Mouse (Mus musculus) lung, embryonic 16.5 days (tissue): ENCODE data around the gene Bmpr1a. TPM values are rescaled to one million over a fixed set of nuclear protein-coding genes. Genes with fewer than 3 reads are reported as not detected.

Source experiments
- ATAC-seq: fragments of 200-750 bp; cut with Nextera tagmentation; 2 replicates; pipeline ENCODE4 v1.8.0; 2017; ENCODE audit warnings: low read depth, mild to moderate bottlenecking, moderate library complexity
- H3K27ac ChIP-seq: fragments of 300-500 bp; sonication (generic); 2 replicates; pipeline ENCODE4 v1.5.1; 2014; ENCODE audit warnings: mild to moderate bottlenecking, control low read depth, low read length
- H3K27me3 ChIP-seq: fragments of 300-500 bp; sonication (generic); 2 replicates; pipeline ENCODE4 v1.6.1; 2014; ENCODE audit warnings: low read depth, low read length, mixed read lengths; ENCODE audit not compliant: control insufficient read depth, insufficient read depth
- H3K36me3 ChIP-seq: fragments of 300-500 bp; sonication (generic); 2 replicates; pipeline ENCODE4 v1.6.1; 2014; ENCODE audit warnings: low read length; ENCODE audit not compliant: control insufficient read depth, insufficient read depth
- H3K4me1 ChIP-seq: fragments of 300-500 bp; sonication (generic); replicated peaks from 2 replicates; pipeline ENCODE4 v1.6.1; 2014; ENCODE audit warnings: low read length, mixed read lengths; ENCODE audit not compliant: control insufficient read depth, insufficient read depth
- H3K4me2 ChIP-seq: fragments of 300-500 bp; sonication (generic); 2 replicates; pipeline ENCODE4 v1.6.1; 2014; ENCODE audit warnings: low read depth, low read length, control low read depth
- H3K4me3 ChIP-seq: fragments of 300-500 bp; sonication (generic); 2 replicates; pipeline ENCODE4 v1.5.1; 2014; ENCODE audit warnings: mild to moderate bottlenecking, low read length, control low read depth
- H3K9ac ChIP-seq: fragments of 300-500 bp; sonication (generic); 2 replicates; pipeline ENCODE4 v1.6.1; 2014; ENCODE audit warnings: low read length, control low read depth
- H3K9me3 ChIP-seq: fragments of 300-500 bp; sonication (generic); 2 replicates; pipeline ENCODE4 v1.6.1; 2016; ENCODE audit warnings: low read length; ENCODE audit not compliant: control insufficient read depth
- WGBS: fragments of 180-500 bp; shearing (Covaris S2); extraction: QIAGEN DNeasy Blood & Tissue Kit; methylation state at CpG from one replicate; pipeline ENCODE4 v1.1.7; 2014; 5-methylcytosine and 5-hydroxymethylcytosine counted together
- polyA plus RNA-seq: library from polyadenylated mRNA; unstranded; fragments of >200 nt; fragmentation: Nextera tagmentation; extraction: Ambion mirVana; gene quantifications from 2 replicates; pipeline ENCODE4 v1.2.1, GENCODE M21; 2015

The Bmpr1a gene
- polyA plus RNA-seq, 1 experiment from 2014 or later = 25.8 TPM

DNA sequence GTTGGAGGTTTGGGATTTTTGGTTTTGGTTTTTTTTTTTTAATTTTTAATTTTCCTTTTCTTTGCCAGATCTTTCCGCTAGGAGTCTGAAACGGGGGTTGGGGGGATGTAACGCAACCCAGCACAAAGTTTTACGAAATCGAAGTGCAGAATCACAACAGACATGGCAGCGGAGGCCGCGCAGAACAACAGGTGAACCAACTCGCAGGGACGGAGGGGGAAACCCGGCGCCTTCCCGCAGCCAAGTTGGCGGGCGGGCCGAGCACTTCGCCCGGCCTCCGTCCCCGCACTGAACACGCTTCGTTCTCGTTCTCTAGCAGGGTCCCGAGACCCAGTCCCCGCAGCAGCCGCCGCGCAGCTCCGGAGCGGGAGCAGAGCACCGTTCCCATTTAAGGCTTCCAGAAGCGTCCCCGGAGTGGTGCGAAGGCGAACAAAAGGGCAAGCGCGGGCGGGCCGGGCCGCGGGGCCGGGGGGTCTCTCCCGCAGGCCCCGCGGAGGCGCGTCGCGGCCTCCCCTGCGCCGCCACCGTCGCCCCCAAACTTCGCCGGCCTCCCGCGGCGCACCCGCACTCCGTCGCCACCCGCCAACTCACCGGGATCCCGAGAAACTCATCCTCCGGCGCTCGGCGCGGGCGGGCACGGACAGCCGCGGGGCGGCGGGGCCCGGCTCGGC lies 1.2 kb downstream of the Bmpr1a start:
- 0% methylated on average over 56 of the region's 77 CpGs for WGBS
- Histone ChIP-seq H3K4me1 (peaks cover 37% of the 10 kb centered on the region), H3K9ac (peak overlapping the region; percentile 96), H3K9me3 (no peaks in the 10 kb centered on the region), H3K4me3 (peak overlapping the region; percentile 84), H3K27ac (peak overlapping the region; percentile 96), H3K36me3 (no peaks in the 10 kb centered on the region), H3K27me3 (peaks cover 2% of the 10 kb centered on the region; the same call in 1 of the 2 replicates), H3K4me2 (peak overlapping the region; percentile 68)
- ATAC-seq = peak; percentile 47

DNA sequence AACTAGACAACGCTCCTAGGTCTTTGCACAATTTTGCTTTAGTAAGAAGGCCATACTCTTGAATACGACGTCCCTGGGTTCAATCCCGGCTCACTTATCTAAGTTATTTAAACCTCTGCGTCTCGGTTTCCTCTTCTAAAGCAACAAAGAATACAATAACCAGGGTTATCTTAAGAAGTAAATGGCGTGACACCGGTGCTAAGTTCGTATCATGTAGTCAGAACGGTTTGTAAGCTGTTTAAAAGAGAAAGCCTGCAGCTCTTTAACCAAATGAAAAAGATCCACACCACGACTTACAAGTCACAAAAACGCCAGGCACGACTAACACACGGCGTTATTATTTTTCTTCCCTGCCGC lies 1.7 kb downstream of the Bmpr1a start:
- H3K9ac ChIP-seq = peak overlapping the region; percentile 96
- no peak for ATAC-seq
- H3K9me3 ChIP-seq = no peaks in the 10 kb centered on the region
- peak overlapping the region; percentile 84 for H3K4me3 ChIP-seq
- peaks cover 37% of the 10 kb centered on the region for H3K4me1 ChIP-seq
- H3K27me3 ChIP-seq = peaks cover 2% of the 10 kb centered on the region; the same call in 1 of the 2 replicates
- under 1% methylated on average over 16 of the region's 16 CpGs for WGBS
- H3K27ac ChIP-seq = peak overlapping the region; percentile 96
- H3K36me3 ChIP-seq = no peaks in the 10 kb centered on the region
- peak overlapping the region; percentile 68 for H3K4me2 ChIP-seq

DNA sequence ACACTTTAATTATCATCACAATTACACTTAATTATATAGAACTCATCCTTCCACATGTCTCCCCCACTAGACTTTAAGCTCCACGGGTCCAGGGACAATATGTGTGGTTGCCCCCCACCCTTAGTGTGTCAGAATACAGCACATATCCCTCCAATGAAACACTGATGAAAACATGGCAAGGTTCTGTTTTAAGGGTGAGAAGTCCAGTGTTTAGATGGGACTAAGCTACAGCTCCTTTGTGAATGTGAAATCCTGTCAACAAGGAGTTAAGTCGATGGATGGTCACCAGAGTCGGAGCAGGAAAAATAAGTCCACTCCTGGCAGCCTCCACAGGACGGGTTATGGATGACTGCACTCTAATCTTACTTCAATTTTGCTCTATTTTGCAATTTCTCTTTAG lies 2.8 kb downstream of the Bmpr1a start:
- no peak for ATAC-seq
- peak overlapping the region; percentile 68 for H3K4me2 ChIP-seq
- no peaks in the 10 kb centered on the region for H3K36me3 ChIP-seq
- H3K27me3 ChIP-seq = no peaks in the 10 kb centered on the region; the same call in 1 of the 2 replicates
- no peak overlapping the region for H3K9ac ChIP-seq
- H3K4me1 ChIP-seq = peaks cover 37% of the 10 kb centered on the region
- 7% methylated on average over 4 of the region's 4 CpGs for WGBS
- no peaks in the 10 kb centered on the region for H3K9me3 ChIP-seq
- H3K27ac ChIP-seq = no peak overlapping the region
- H3K4me3 ChIP-seq = peak overlapping the region; percentile 1; the same call in 1 of the 2 replicates

- WGBS = 45% methylated on average over 4 of the region's 4 CpGs
- Histone ChIP-seq H3K4me1 (peaks cover 37% of the 10 kb centered on the region), H3K9me3 (no peaks in the 10 kb centered on the region), H3K36me3 (no peaks in the 10 kb centered on the region), H3K4me3 (no peak overlapping the region), H3K27me3 (no peaks in the 10 kb centered on the region; the same call in 1 of the 2 replicates), H3K27ac (no peak overlapping the region), H3K9ac (no peak overlapping the region), H3K4me2 (peak overlapping the region; percentile 68)
- no peak for ATAC-seq
Measured at GRCm38 (mm10) chr14:34499664-34500063, 3.5 kb downstream of the Bmpr1a start.

- WGBS = 56% methylated on average over 3 of the region's 3 CpGs
- Histone ChIP-seq H3K36me3 (no peaks in the 10 kb centered on the region), H3K9ac (no peak overlapping the region), H3K9me3 (no peaks in the 10 kb centered on the region), H3K27ac (no peak overlapping the region), H3K4me3 (no peak overlapping the region), H3K4me2 (no peak overlapping the region), H3K4me1 (peaks cover 32% of the 10 kb centered on the region), H3K27me3 (no peaks in the 10 kb centered on the region; the same call in 1 of the 2 replicates)
- ATAC-seq = no peak
Measured at GRCm38 (mm10) chr14:34497346-34497745, 5.8 kb downstream of the Bmpr1a start.

- H3K9me3 ChIP-seq = no peaks in the 10 kb centered on the region
- WGBS = 83% methylated on average over 3 of the region's 3 CpGs
- no peak overlapping the region for H3K27ac ChIP-seq
- H3K9ac ChIP-seq = no peak overlapping the region
- H3K4me1 ChIP-seq = peaks cover 15% of the 10 kb centered on the region
- H3K4me3 ChIP-seq = no peak overlapping the region
- no peak overlapping the region for H3K4me2 ChIP-seq
- H3K27me3 ChIP-seq = no peaks in the 10 kb centered on the region
- H3K36me3 ChIP-seq = no peaks in the 10 kb centered on the region
- no peak for ATAC-seq
Measured at GRCm38 (mm10) chr14:34493682-34494081, 9.5 kb downstream of the Bmpr1a start.

GRCm38 (mm10) chr14:34492688-34493087 lies 10.5 kb downstream of the Bmpr1a start:
- no peak overlapping the region for H3K27ac ChIP-seq
- H3K4me3 ChIP-seq = no peak overlapping the region
- H3K36me3 ChIP-seq = no peaks in the 10 kb centered on the region
- no peaks in the 10 kb centered on the region for H3K27me3 ChIP-seq
- no peak overlapping the region for H3K9ac ChIP-seq
- no peak for ATAC-seq
- peaks cover 7% of the 10 kb centered on the region for H3K4me1 ChIP-seq
- WGBS = 78% methylated on average over 2 of the region's 2 CpGs
- no peaks in the 10 kb centered on the region for H3K9me3 ChIP-seq
- H3K4me2 ChIP-seq = no peak overlapping the region

GRCm38 (mm10) chr14:34490965-34491364 lies 12.2 kb downstream of the Bmpr1a start:
- WGBS = 65% methylated on average over 1 of the region's 1 CpGs
- no peak for ATAC-seq
- peaks cover 5% of the 10 kb centered on the region for H3K4me1 ChIP-seq

GRCm38 (mm10) chr14:34489928-34490327 lies 13.2 kb downstream of the Bmpr1a start:
- Histone ChIP-seq H3K9me3 (no peaks in the 10 kb centered on the region), H3K27ac (no peak overlapping the region), H3K9ac (no peak overlapping the region), H3K4me2 (no peak overlapping the region), H3K36me3 (no peaks in the 10 kb centered on the region), H3K4me1 (peaks cover 5% of the 10 kb centered on the region; the same call in 1 of the 2 replicates), H3K4me3 (no peak overlapping the region), H3K27me3 (no peaks in the 10 kb centered on the region)
- ATAC-seq = no peak
- 67% methylated on average over 2 of the region's 2 CpGs for WGBS

More at GRCm38 (mm10) chr14:34490965-34491364, 12.2 kb downstream of the Bmpr1a start:
- Histone ChIP-seq H3K9ac (no peak overlapping the region), H3K9me3 (no peaks in the 10 kb centered on the region), H3K4me3 (no peak overlapping the region), H3K4me2 (no peak overlapping the region), H3K27me3 (no peaks in the 10 kb centered on the region), H3K27ac (no peak overlapping the region), H3K36me3 (no peaks in the 10 kb centered on the region)
